Comparison of ENCODE assay signal across 10 mouse cellular contexts in the genomic region with DNA sequence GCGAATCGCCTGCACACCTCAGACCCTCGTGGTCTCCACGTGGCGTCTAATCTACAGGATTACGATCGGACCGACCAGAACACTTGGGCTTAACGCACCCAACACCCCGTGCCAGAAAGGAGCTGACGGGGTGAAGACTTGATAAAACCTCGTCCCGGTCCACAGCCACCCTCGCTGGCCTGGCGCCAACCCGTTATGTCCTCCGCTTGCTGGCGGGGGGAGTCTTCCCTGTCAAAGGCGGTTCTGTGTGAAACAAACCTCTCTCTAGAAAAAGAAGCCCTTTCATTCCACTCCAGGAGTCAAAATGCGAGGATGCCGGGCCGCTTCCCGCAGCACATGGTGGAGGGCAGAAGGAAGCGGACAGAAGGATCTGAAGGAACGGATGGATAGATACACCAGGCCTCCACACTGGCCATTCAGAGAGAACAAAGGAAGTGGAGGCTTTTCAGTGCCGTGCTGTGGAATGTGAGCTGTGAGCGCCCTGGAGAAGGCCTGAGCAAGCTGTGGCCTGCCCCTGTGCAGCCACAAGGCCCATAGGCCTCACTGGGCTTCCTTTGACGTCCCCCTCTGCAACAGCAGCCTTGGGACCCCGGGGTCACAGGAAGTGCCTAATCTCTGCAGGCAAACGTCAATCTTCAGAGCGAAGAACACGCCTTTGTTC.
A peak's percentile ranks its signal among the peaks of the same experiment; 100 is the strongest.
DNase-seq lines count a peak whose midpoint lies in the region; ATAC-seq and TF ChIP-seq lines count a peak whose summit lies in the region.
"Had no signal": no experiment of that assay in that cellular context is flagged by ENCODE, and none has a peak within 500 bp of the region (broad histone marks: within the 10 kb centered on the region; RNA-seq: fewer than 3 reads in every experiment).

No protein-coding gene starts in this region.

- TF ChIP-seq CTCF in forebrain, postnatal 0 days (IDR thresholded peaks at IDR 0.05; ENCODE audit: low read depth): no peak

- H3K27ac ChIP-seq in forebrain, postnatal 0 days (ENCODE audit: low read depth, low read length): no peak overlapping the region
- peak overlapping the region; percentile 45; the same call in 1 of the 2 replicates for H3K27ac ChIP-seq in midbrain, embryonic 14.5 days (replicated peaks; ENCODE audit: low read depth, low read length)
- H3K27ac ChIP-seq: neural tube, embryonic 12.5 days had no signal

- WGBS in forebrain, postnatal 0 days: 77% methylated on average over 32 of the region's 32 CpGs
- WGBS in midbrain, embryonic 14.5 days: 61% methylated on average over 32 of the region's 32 CpGs

- peak; percentile 57; the same call in 1 of the 2 replicates for ATAC-seq in forebrain, postnatal 0 days
- no peak; the same call in 1 of the 2 replicates for ATAC-seq in midbrain, embryonic 14.5 days (ENCODE audit: low FRiP score, low TSS enrichment)
- no peak for ATAC-seq in megakaryocyte progenitor cell, adult 5-6 weeks (replicated peaks; ENCODE audit: poor library complexity)

- intact Hi-C loops in left cerebral cortex, postnatal 14 days (cut with DNase I): no loop called here

- DNase-seq in kidney, postnatal 10 days: peak; percentile 27
- no peak for DNase-seq in kidney, postnatal 14 days
- peak; percentile 79 for DNase-seq in embryo, embryonic 10 days (ENCODE audit: low spot score)
- no peak for DNase-seq in forebrain, postnatal 0 days
- DNase-seq in midbrain, embryonic 14.5 days: peak; percentile 48
- no peak for DNase-seq in left cerebral cortex, postnatal 14 days (ENCODE audit: low spot score in 2 of 2)
- no peak for DNase-seq in layer of hippocampus, adult 11-12 months (ENCODE audit: low spot score)
- DNase-seq: gastrocnemius, postnatal 36 days had no signal

- no peak overlapping the region for H3K4me2 ChIP-seq in forebrain, postnatal 0 days (ENCODE audit: low read depth)
- H3K4me2 ChIP-seq in midbrain, embryonic 14.5 days (ENCODE audit: low read length): no peak overlapping the region
- H3K4me2 ChIP-seq: neural tube, embryonic 12.5 days had no signal

- no peaks in the 10 kb centered on the region for H3K36me3 ChIP-seq in forebrain, postnatal 0 days (ENCODE audit: insufficient read depth)
- H3K36me3 ChIP-seq in midbrain, embryonic 14.5 days (ENCODE audit: control insufficient read depth, insufficient read depth, low read length): no peaks in the 10 kb centered on the region
- H3K36me3 ChIP-seq: neural tube, embryonic 12.5 days had no signal

- H3K4me1 ChIP-seq in forebrain, postnatal 0 days (ENCODE audit: insufficient read depth): no peaks in the 10 kb centered on the region
- peaks cover 4% of the 10 kb centered on the region; the same call in 1 of the 2 replicates for H3K4me1 ChIP-seq in midbrain, embryonic 14.5 days (ENCODE audit: control insufficient read depth, insufficient read depth, low read length)

- no peak overlapping the region for H3K4me3 ChIP-seq in forebrain, postnatal 0 days (ENCODE audit: low read depth, low read length)
- H3K4me3 ChIP-seq in midbrain, embryonic 14.5 days (replicated peaks; ENCODE audit: low read depth, low read length): no peak overlapping the region
- H3K4me3 ChIP-seq: neural tube, embryonic 12.5 days had no signal

- no peaks in the 10 kb centered on the region for H3K27me3 ChIP-seq in forebrain, postnatal 0 days (ENCODE audit: insufficient read depth, low read length)
- H3K27me3 ChIP-seq in midbrain, embryonic 14.5 days (ENCODE audit: control insufficient read depth, insufficient read depth, low read length): no peaks in the 10 kb centered on the region
- H3K27me3 ChIP-seq: neural tube, embryonic 12.5 days had no signal

- no peaks in the 10 kb centered on the region for H3K9me3 ChIP-seq in forebrain, postnatal 0 days (ENCODE audit: low read length)
- no peaks in the 10 kb centered on the region for H3K9me3 ChIP-seq in midbrain, embryonic 14.5 days (ENCODE audit: control insufficient read depth, low read length)

- no peak overlapping the region for H3K9ac ChIP-seq in forebrain, postnatal 0 days
- H3K9ac ChIP-seq in midbrain, embryonic 14.5 days (replicated peaks; ENCODE audit: low read length): 0 out of 2 replicates have a peak overlapping the region, but pooled peaks have one; percentile 26
- H3K9ac ChIP-seq: neural tube, embryonic 12.5 days had no signal

Comparison
In these comparisons a context has a peak if more than half of its experiments do, and no peak if none do; other contexts are left out.
1. DNase-seq: peak in kidney, postnatal 10 days (single experiment), embryo, embryonic 10 days (single experiment) and midbrain, embryonic 14.5 days (single experiment); none in kidney, postnatal 14 days (single experiment), forebrain, postnatal 0 days (single experiment), left cerebral cortex, postnatal 14 days (0 of 2) and layer of hippocampus, adult 11-12 months (single experiment).